Mouse (Mus musculus) v-Abl transformed pro-B cells (cell line): ENCODE results near the gene Dkkl1.

ENCODE experiments used
- in situ Hi-C, 2 experiments: fragments of 400-800 bp; cut with MboI; formaldehyde crosslinking; loops; one replicate each; pipeline ENCODE4 v1.15.1; 2025; ENCODE audit not compliant: unreplicated experiment in 2 of 2

The Dkkl1 gene

GRCm38 (mm10) chr7:45195341-45196175, 16.4 kb downstream of the Dkkl1 start:
- in situ Hi-C loops: loop anchor here in 1 of 2 experiments (5.0 kb wide), 1 partner anchor 38 kb away; no protein-coding TSS in a partner anchor

DNA sequence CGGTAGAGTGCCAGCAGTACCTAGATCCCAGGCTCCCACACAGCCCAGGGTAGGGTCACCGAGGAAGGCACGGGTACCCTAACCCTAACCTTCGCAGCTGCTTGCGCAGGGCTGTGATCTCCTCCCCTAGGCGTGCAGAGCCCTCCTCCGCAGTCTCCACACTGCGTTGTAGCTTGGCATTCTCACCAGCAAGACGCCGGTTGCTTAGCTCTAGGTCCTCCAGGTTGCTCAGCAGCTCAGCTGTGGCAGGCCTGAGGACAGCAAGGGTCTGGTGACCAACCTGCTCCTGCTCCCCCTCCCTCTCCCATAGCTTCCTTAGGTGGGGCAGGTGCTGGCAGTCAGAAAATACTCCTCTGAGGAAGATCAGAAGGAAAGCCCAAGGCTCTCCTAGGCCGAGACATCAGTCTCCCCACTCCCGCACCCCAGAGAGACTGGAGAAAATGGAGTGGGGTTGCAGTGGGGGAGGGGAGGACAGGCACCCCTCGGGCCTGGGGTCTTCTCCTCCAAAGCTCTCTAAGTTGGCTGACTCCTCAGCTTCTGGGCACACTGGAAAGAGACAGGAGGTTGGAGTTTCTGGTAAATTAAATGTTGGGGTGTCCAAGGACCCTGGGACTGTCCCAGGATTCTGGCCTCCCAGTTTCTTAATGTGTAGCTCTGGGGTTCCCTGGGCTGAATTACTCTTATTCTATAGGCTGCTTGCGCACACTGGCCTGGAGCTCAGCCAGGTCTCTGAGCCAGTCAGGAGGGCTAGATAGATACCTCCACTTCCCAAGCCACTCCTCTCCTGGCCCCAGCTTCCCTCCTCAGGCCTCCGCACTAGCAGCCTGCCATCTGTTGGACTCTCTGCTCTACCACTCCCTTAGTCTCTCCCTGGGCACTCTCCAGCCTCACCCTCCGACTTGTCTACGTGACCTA, 17.8 kb downstream of the Dkkl1 start:
- in situ Hi-C loops: no loop called here

DNA sequence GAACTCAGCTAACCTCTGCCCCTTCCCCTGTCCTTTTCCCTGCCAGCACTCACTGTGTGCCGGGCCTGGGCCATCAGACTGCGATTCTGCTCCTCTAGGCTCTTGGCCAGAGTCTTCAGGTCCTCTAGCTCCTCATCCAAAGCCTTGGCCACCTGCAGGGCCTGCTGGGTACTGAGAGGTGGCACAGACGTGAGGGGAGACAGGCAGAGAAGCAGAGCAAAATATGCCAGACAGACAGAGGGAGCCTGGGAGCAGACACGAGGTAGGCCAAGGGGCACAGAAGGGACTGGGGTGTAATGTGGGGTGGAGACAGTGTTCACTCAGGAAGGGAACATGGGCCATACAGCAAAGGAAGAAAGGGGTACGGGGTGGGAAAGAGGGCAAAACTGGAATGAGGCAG, 18.5 kb downstream of the Dkkl1 start:
- in situ Hi-C loops: no loop called here

GRCm38 (mm10) chr7:45192585-45193310, 19.2 kb downstream of the Dkkl1 start:
- in situ Hi-C loops: no loop called here

- in situ Hi-C loops: no loop called here
Measured at GRCm38 (mm10) chr7:45191803-45192363, 20.1 kb downstream of the Dkkl1 start.

- in situ Hi-C loops: no loop called here
Measured at GRCm38 (mm10) chr7:45191161-45191560, 20.8 kb downstream of the Dkkl1 start.

- in situ Hi-C loops: no loop called here
Measured at GRCm38 (mm10) chr7:45190186-45190585, 21.8 kb downstream of the Dkkl1 start.

DNA sequence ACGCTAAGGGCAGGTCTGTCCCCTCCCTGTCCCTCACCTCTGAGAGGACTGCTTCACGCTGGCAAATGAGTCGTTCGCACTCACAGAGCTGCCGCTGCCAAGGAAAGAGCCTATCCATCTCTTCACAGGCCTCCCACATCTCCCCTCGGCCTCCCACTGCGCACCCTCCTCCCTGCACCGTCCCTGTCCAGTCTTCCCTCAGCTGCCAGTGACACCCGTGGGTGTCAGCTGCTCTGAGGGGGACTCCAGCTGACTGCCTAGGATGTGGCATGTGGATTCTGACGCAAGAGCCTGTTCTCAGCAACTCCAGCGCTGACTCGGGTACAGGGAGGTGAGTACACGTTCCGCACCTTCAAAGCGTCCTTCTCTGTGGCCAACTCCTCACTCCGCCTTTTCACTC, 22.3 kb downstream of the Dkkl1 start:
- in situ Hi-C loops: no loop called here

DNA sequence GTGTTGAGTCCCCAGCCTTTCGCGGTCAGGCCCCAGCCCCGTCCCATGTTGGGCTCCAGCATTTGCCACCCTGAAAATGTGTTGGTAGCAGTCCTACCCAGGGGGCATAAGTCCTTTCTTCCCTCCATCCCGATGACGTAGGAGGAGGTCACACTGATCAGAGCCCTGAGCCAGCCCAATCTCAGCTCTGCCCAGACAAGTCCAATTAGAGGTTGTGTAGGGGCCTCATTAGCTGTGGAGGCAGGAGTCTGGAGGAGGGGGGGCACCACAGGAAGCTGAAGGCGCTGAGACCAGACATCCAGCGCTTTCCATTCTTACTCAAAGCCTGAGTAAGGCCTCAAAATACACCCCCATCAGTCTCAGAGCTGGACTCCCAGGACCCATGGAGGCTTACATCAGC, 26.0 kb downstream of the Dkkl1 start:
- in situ Hi-C loops: no loop called here

- in situ Hi-C loops: no loop called here
Measured at GRCm38 (mm10) chr7:45183672-45184071, 28.3 kb downstream of the Dkkl1 start.

- in situ Hi-C loops: no loop called here
Measured at GRCm38 (mm10) chr7:45182606-45183005, 29.3 kb downstream of the Dkkl1 start.

GRCm38 (mm10) chr7:45182199-45182601, 29.7 kb downstream of the Dkkl1 start:
- in situ Hi-C loops: no loop called here

- in situ Hi-C loops: no loop called here
Measured at GRCm38 (mm10) chr7:45181540-45181939, 30.4 kb downstream of the Dkkl1 start.

- in situ Hi-C loops: no loop called here
Measured at GRCm38 (mm10) chr7:45180896-45181477, 31.0 kb downstream of the Dkkl1 start, which contains the start of gene Pth2. Pth2 (plus strand) TSS chr7:45180995.

DNA sequence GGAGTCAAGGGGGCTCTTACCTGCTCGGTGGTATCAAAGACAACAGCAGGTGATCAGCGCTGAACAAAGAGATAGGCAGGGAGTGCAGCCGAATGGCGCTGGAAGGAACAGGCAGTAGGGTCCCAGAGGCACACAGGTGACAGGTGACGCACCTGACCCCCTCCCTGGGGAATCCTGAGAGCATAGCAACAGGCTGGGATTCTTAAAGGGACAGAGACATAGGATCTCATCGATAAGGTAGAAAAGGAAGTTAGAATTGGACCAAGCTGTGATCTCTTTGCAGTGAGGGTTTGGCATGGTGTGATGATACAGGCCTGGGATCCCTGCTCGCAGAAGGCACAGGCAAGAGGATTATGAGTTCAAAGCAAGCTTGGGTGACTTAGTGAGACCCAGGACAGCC, 32.5 kb downstream of the Dkkl1 start, which contains the start of gene Gfy:
TSS of gene Gfy (minus strand) at position 101 of the 400 bp plus-strand sequence.
- in situ Hi-C loops: no loop called here

DNA sequence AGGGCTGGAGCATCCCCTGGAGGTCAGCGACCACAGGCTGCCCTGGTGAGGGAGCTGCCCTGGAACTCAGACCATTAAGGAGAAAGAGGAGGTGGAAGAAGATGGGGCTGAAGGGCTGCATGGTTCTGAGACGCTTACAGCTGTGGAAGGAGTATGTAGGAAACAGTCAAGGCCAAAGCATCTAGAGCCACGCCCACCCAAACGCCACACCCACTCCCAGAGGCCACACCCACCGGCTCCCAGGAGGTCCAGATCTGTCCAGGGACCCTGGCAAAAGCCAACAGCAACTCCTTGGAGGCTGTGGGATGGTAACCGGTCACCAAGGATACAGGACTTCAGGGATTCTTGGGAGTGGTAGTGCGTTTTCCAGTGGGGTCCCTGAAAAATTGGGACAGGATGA, 33.4 kb downstream of the Dkkl1 start:
- in situ Hi-C loops: no loop called here

DNA sequence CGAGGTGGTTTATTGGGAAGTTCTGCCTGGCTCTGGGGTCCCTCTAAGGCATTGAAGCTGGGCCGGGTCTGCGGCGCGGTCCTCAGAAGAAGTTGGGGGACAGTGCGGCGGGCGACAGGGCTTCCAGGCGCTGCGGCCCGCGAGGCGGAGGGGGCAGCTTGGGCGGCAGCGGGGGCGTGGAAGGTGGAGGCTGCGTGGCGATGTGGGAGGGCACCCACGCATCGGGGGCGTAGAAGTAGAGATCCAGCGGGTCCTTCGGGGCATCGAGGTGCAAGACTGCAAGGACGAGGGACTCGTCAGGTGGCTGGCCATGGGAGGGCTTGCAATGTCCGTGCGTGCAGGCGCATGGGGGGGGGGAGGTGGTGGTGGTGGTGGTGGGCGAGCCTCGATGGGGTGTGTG, 35.6 kb downstream of the Dkkl1 start:
- in situ Hi-C loops: no loop called here

- in situ Hi-C loops: no loop called here
Measured at GRCm38 (mm10) chr7:45175929-45176328, 36.0 kb downstream of the Dkkl1 start.

DNA sequence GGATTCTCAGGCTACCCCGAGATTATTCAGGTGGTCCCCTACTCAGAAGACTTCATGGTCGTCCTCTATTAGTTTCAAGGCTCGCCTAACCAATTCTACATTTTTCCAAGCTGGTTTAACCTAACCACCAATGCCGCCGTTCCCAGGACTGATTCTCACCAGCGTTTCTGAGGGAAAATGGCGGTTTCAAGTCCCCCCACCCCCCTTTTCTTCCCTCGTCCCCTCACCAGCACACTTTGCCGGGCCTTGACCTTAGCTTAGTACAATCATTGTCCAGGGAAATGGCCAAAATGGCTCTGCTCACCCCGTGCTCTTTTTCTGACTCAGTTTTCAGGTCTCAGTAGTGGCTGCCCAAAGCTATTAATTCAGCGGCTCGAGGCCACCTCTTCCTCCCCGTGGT, 36.5 kb downstream of the Dkkl1 start:
- in situ Hi-C loops: no loop called here
